Mouse (Mus musculus): ENCODE measurements around the gene Olfr557. TPM values are rescaled to one million over a fixed set of nuclear protein-coding genes. Genes with fewer than 3 reads are reported as not detected.

Olfr557 gene
- polyA plus RNA-seq (2012; rRNA removed) (not detected in 2 replicates), polyA plus RNA-seq (2014; fragmentation: Nextera tagmentation; extraction: Ambion mirVana) (not detected in 2 replicates)

- H3K4me2 ChIP-seq (ENCODE audit: low read depth): no peak within 1 kb of the TSS
- H3K9ac ChIP-seq (replicated peaks): no peak within 1 kb of the TSS
- H3K36me3 ChIP-seq (replicated peaks; ENCODE audit: control insufficient read depth, insufficient read depth, low read depth): no peaks in the 10 kb centered on the region
- no peak within 1 kb of the TSS for H3K27ac ChIP-seq
- ATAC-seq (ENCODE audit: insufficient read depth): no peak
- H3K9me3 ChIP-seq (ENCODE audit: control insufficient read depth, low read length): no peaks in the 10 kb centered on the region
- 57% methylated on average over 5 of the region's 5 CpGs for WGBS (ENCODE audit: insufficient replicate concordance)
- H3K4me1 ChIP-seq (replicated peaks; ENCODE audit: control insufficient read depth in 2 of 2, insufficient read depth in 2 of 2, low read length in 1 of 2): no peaks in the 10 kb centered on the region
- peak in 1 of 3 experiments; percentile 9 for DNase-seq (ENCODE audit: low read depth in 3 of 3, low spot score in 3 of 3)
- H3K27me3 ChIP-seq (ENCODE audit: control insufficient read depth, insufficient read depth, low read length): no peaks in the 10 kb centered on the region
- H3K4me3 ChIP-seq (ENCODE audit: insufficient read depth in 1 of 2, low read depth in 2 of 2, low read length in 2 of 2): no peak within 1 kb of the TSS
- TF ChIP-seq CTCF (IDR thresholded peaks at IDR 0.05; ENCODE audit: low read depth) (peak; percentile 84), EP300 (IDR thresholded peaks at IDR 0.05; ENCODE audit: low read depth) (no peak)
Observed at GRCm38 (mm10) chr7:102695358-102696125, at the start of gene Olfr557. TSS of gene Olfr557 (plus strand) at chr7:102695910.

GRCm38 (mm10) chr7:102658523-102658922 lies 37.2 kb upstream of the Olfr557 start, which contains the start of gene Olfr555:
TSS of gene Olfr555 (plus strand) at chr7:102658823.
- Histone ChIP-seq H3K9ac (replicated peaks) (no peak within 1 kb of the TSS), H3K4me3 (ENCODE audit: insufficient read depth in 1 of 2, low read depth in 2 of 2, low read length in 2 of 2) (no peak within 1 kb of the TSS), H3K27me3 (ENCODE audit: control insufficient read depth, insufficient read depth, low read length) (no peaks in the 10 kb centered on the region), H3K4me1 (replicated peaks; ENCODE audit: control insufficient read depth in 2 of 2, insufficient read depth in 2 of 2, low read length in 1 of 2) (no peaks in the 10 kb centered on the region), H3K36me3 (replicated peaks; ENCODE audit: control insufficient read depth, insufficient read depth, low read depth) (no peaks in the 10 kb centered on the region), H3K9me3 (ENCODE audit: control insufficient read depth, low read length) (no peaks in the 10 kb centered on the region), H3K27ac (no peak within 1 kb of the TSS), H3K4me2 (ENCODE audit: low read depth) (no peak within 1 kb of the TSS)
- DNase-seq (ENCODE audit: low read depth in 3 of 3, low spot score in 3 of 3): no peak
- ATAC-seq (ENCODE audit: insufficient read depth): no peak
- WGBS (ENCODE audit: insufficient replicate concordance): 41% methylated on average over 1 of the region's 1 CpGs
- TF ChIP-seq EP300 (IDR thresholded peaks at IDR 0.05; ENCODE audit: low read depth) (no peak), CTCF (IDR thresholded peaks at IDR 0.05; ENCODE audit: low read depth) (no peak)

GRCm38 (mm10) chr7:102664599-102664998 lies 31.1 kb upstream of the Olfr557 start, which contains the start of gene Olfr556:
TSS of gene Olfr556 (plus strand) at chr7:102664899.
- TF ChIP-seq CTCF (IDR thresholded peaks at IDR 0.05; ENCODE audit: low read depth) (no peak), EP300 (IDR thresholded peaks at IDR 0.05; ENCODE audit: low read depth) (no peak)

GRCm38 (mm10) chr7:102665378-102665777 lies 30.3 kb upstream of the Olfr557 start:
- Histone ChIP-seq H3K9ac (replicated peaks) (no peak overlapping the region), H3K36me3 (replicated peaks; ENCODE audit: control insufficient read depth, insufficient read depth, low read depth) (no peaks in the 10 kb centered on the region), H3K4me1 (replicated peaks; ENCODE audit: control insufficient read depth in 2 of 2, insufficient read depth in 2 of 2, low read length in 1 of 2) (no peaks in the 10 kb centered on the region), H3K27me3 (ENCODE audit: control insufficient read depth, insufficient read depth, low read length) (no peaks in the 10 kb centered on the region), H3K4me3 (ENCODE audit: insufficient read depth in 1 of 2, low read depth in 2 of 2, low read length in 2 of 2) (no peak overlapping the region), H3K4me2 (ENCODE audit: low read depth) (no peak overlapping the region), H3K27ac (no peak overlapping the region), H3K9me3 (ENCODE audit: control insufficient read depth, low read length) (no peaks in the 10 kb centered on the region)
- whole genome bisulfite sequencing (ENCODE audit: insufficient replicate concordance): 28% methylated on average over 2 of the region's 2 CpGs
- DNase-seq (ENCODE audit: low read depth in 3 of 3, low spot score in 3 of 3) (no peak), ATAC-seq (ENCODE audit: insufficient read depth) (no peak)
- peak; percentile 31; the same call in 1 of the 2 replicates for TF ChIP-seq CTCF (IDR thresholded peaks at IDR 0.05; ENCODE audit: low read depth)
- TF ChIP-seq EP300 (IDR thresholded peaks at IDR 0.05; ENCODE audit: low read depth): no peak

More at GRCm38 (mm10) chr7:102664599-102664998, 31.1 kb upstream of the Olfr557 start, which contains the start of gene Olfr556:
- Histone ChIP-seq H3K9me3 (ENCODE audit: control insufficient read depth, low read length) (no peaks in the 10 kb centered on the region), H3K4me2 (ENCODE audit: low read depth) (no peak within 1 kb of the TSS), H3K27ac (no peak within 1 kb of the TSS), H3K4me1 (replicated peaks; ENCODE audit: control insufficient read depth in 2 of 2, insufficient read depth in 2 of 2, low read length in 1 of 2) (no peaks in the 10 kb centered on the region), H3K36me3 (replicated peaks; ENCODE audit: control insufficient read depth, insufficient read depth, low read depth) (no peaks in the 10 kb centered on the region), H3K9ac (replicated peaks) (no peak within 1 kb of the TSS), H3K4me3 (ENCODE audit: insufficient read depth in 1 of 2, low read depth in 2 of 2, low read length in 2 of 2) (no peak within 1 kb of the TSS), H3K27me3 (ENCODE audit: control insufficient read depth, insufficient read depth, low read length) (no peaks in the 10 kb centered on the region)
- ATAC-seq (ENCODE audit: insufficient read depth) (no peak), DNase-seq (ENCODE audit: low read depth in 3 of 3, low spot score in 3 of 3) (no peak)
- WGBS (ENCODE audit: insufficient replicate concordance): 56% methylated on average over 3 of the region's 3 CpGs

GRCm38 (mm10) chr7:102676225-102676624 lies 19.5 kb upstream of the Olfr557 start:
- 48% methylated on average over 2 of the region's 2 CpGs for WGBS (ENCODE audit: insufficient replicate concordance)
- TF ChIP-seq EP300 (IDR thresholded peaks at IDR 0.05; ENCODE audit: low read depth) (no peak), CTCF (IDR thresholded peaks at IDR 0.05; ENCODE audit: low read depth) (no peak)
- H3K4me2 ChIP-seq (ENCODE audit: low read depth): no peak overlapping the region
- H3K9ac ChIP-seq (replicated peaks): no peak overlapping the region
- H3K27me3 ChIP-seq (ENCODE audit: control insufficient read depth, insufficient read depth, low read length): no peaks in the 10 kb centered on the region
- H3K4me1 ChIP-seq (replicated peaks; ENCODE audit: control insufficient read depth in 2 of 2, insufficient read depth in 2 of 2, low read length in 1 of 2): no peaks in the 10 kb centered on the region
- H3K9me3 ChIP-seq (ENCODE audit: control insufficient read depth, low read length): no peaks in the 10 kb centered on the region
- no peak overlapping the region for H3K4me3 ChIP-seq (ENCODE audit: insufficient read depth in 1 of 2, low read depth in 2 of 2, low read length in 2 of 2)
- ATAC-seq (ENCODE audit: insufficient read depth): no peak
- no peak overlapping the region for H3K27ac ChIP-seq
- no peaks in the 10 kb centered on the region for H3K36me3 ChIP-seq (replicated peaks; ENCODE audit: control insufficient read depth, insufficient read depth, low read depth)
- DNase-seq (ENCODE audit: low read depth in 3 of 3, low spot score in 3 of 3): no peak
